Mouse (Mus musculus): ENCODE measurements around the gene Stk39. TPM values are rescaled to one million over a fixed set of nuclear protein-coding genes. Genes with fewer than 3 reads are reported as not detected.

The Stk39 gene
- polyA plus RNA-seq (2016; fragmentation: Nextera tagmentation; extraction: Ambion mirVana), result 4.8 and 5.9 TPM in 2 replicates

DNA sequence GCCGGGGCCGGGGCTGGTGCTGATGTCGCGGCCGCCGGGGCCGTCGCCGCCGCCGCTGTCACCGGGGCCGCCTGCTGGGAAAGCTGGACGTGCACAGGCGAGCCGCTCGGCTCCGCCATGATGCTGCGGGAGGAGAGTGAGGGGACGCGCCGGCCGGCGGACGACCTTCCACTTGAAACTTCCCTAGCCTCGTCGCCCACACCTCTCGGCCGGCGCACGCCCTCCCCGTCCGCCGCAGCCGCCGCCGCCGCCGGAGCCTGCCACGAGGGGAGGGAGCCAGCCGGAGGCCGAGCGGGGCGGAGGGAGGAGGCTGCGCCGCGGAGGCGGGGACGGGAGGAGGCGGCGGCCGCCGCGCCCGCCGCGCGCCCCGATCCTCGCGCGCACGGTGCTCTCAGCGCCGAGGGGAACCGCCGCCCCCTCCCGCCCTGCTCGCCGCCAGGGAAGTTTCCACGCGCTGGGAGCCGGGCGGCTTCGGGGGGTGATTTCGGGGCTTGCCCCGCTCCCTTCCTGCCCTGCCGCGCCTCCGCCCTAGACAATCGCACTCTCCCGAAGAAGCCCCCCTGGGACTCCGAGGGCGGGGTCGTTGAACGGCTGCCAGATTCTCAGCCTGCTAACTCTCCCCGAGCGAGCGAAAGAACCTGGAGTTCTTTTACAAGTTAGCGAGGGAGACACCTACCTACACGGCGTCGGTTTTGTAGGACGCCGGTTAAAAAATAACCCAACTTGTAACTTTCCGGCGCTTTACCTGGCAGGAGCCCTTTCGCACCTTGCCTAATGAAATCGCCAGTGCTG, at the start of gene Stk39:
Gene Stk39, minus strand, starts transcription at position 510 of the 792 bp plus-strand sequence.
- no peaks in the 10 kb centered on the region for H3K36me3 ChIP-seq
- ATAC-seq, result peak; percentile 81
- under 1% methylated on average over 59 of the region's 99 CpGs for WGBS (ENCODE audit: insufficient replicate concordance)
- H3K9ac ChIP-seq, result peak within 1 kb of the TSS; percentile 63
- no peak within 1 kb of the TSS for H3K27ac ChIP-seq
- peaks cover 78% of the 10 kb centered on the region for H3K27me3 ChIP-seq (replicated peaks)
- H3K4me2 ChIP-seq, result peak within 1 kb of the TSS; percentile 92
- H3K9me3 ChIP-seq (replicated peaks), result no peaks in the 10 kb centered on the region
- H3K4me3 ChIP-seq, result peak within 1 kb of the TSS; percentile 70
- peaks cover 17% of the 10 kb centered on the region for H3K4me1 ChIP-seq

DNA sequence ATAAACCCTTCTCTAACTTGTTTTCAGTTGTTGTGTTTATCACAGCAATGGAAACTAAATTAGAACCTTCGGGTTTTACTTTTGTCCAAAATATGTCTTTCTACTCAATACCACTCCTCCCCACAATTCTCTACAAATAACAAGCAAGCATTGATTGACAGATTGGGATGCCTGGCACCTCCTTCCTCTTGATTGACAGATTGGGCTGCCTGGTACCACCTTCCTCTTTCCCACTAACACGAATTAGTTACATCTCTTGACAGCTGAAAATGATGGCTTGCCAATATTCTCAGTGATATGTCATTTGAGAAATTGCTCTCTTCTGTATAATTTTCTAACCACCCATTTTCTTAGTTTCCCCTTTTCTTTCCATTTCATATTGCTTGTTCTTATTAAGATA, 43.3 kb upstream of the Stk39 start:
- no peak overlapping the region for H3K27ac ChIP-seq
- 43% methylated on average over 2 of the region's 2 CpGs for WGBS (ENCODE audit: insufficient replicate concordance)
- no peak for ATAC-seq

DNA sequence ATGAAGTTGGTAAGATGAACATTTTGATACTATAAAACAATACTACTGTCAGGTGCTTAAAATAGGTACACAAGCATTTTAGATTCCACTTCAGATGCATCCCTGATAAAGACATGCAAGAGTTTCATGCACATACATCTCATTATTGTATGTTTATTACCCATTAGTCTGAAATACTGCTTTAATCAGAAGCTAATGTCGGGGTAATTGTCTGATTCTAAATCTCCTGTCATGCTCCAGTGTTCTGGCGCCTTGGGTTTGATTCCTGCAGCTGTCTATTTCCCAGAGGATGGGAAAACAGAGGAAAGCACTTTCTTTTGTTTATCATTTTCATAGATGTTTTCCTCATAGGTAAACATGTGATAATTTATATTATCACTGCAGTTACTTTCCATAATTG, 31.1 kb upstream of the Stk39 start:
- no peak overlapping the region for H3K4me2 ChIP-seq
- 55% methylated on average over 2 of the region's 2 CpGs for WGBS (ENCODE audit: insufficient replicate concordance)
- H3K4me1 ChIP-seq, result no peaks in the 10 kb centered on the region
- H3K9me3 ChIP-seq (replicated peaks), result no peaks in the 10 kb centered on the region
- ATAC-seq, result no peak
- H3K9ac ChIP-seq, result no peak overlapping the region
- no peak overlapping the region for H3K27ac ChIP-seq
- no peak overlapping the region for H3K4me3 ChIP-seq
- H3K27me3 ChIP-seq (replicated peaks), result no peaks in the 10 kb centered on the region
- no peaks in the 10 kb centered on the region for H3K36me3 ChIP-seq

More for the DNA sequence above, 43.3 kb upstream of the Stk39 start:
- no peak overlapping the region for H3K4me2 ChIP-seq
- H3K4me1 ChIP-seq, result no peaks in the 10 kb centered on the region
- no peaks in the 10 kb centered on the region for H3K27me3 ChIP-seq (replicated peaks)
- no peak overlapping the region for H3K9ac ChIP-seq
- no peak overlapping the region for H3K4me3 ChIP-seq
- H3K36me3 ChIP-seq, result no peaks in the 10 kb centered on the region
- no peaks in the 10 kb centered on the region for H3K9me3 ChIP-seq (replicated peaks)

DNA sequence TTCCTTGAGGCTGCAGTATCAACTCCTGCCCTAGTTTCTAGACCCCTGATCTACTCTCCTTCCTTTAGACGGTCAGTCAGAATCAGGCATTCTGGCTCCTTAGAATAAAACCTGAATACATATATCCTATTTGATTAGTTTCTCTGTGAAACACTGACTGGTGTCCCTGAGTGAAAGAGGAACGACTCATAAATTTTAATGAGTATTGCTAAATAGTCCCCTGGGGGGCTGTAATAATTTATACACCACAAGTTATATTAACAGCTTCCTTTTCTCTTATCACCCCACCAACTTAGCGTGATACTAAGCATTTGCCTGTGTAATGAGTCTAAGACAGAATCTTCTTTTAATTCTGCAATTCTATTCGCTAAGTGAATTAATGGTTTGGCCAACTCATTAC, 30.7 kb upstream of the Stk39 start:
- Histone ChIP-seq H3K36me3 (no peaks in the 10 kb centered on the region), H3K4me2 (no peak overlapping the region), H3K9ac (no peak overlapping the region), H3K4me3 (no peak overlapping the region), H3K27ac (no peak overlapping the region), H3K4me1 (no peaks in the 10 kb centered on the region), H3K9me3 (replicated peaks) (no peaks in the 10 kb centered on the region), H3K27me3 (replicated peaks) (no peaks in the 10 kb centered on the region)
- 67% methylated on average over 4 of the region's 4 CpGs for WGBS (ENCODE audit: insufficient replicate concordance)
- ATAC-seq, result no peak

DNA sequence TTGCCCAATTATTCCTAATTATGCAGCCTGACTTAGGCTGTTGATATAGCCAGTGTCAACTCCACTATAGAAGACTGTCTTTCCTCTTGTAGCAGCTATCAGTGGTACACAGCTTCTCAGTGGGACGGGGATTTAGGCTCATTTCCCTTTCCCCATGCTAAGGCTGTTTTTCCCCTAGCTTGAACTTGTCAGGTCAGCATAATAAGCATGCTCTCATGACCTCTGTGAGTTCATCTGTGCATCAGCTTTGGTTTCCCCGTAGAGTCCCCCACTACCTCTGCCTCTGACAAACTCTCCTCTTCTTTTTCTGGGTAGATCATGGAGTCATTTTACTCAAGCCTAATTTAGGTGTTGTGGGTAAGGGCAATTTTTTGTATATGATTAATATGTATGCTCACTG, 30.2 kb upstream of the Stk39 start:
- H3K4me1 ChIP-seq, result no peaks in the 10 kb centered on the region
- no peak for ATAC-seq
- H3K9ac ChIP-seq, result no peak overlapping the region
- no peak overlapping the region for H3K4me2 ChIP-seq
- H3K4me3 ChIP-seq, result no peak overlapping the region
- no peaks in the 10 kb centered on the region for H3K27me3 ChIP-seq (replicated peaks)
- H3K36me3 ChIP-seq, result no peaks in the 10 kb centered on the region
- 59% methylated on average over 2 of the region's 2 CpGs for WGBS (ENCODE audit: insufficient replicate concordance)
- H3K9me3 ChIP-seq (replicated peaks), result no peaks in the 10 kb centered on the region
- H3K27ac ChIP-seq, result no peak overlapping the region

DNA sequence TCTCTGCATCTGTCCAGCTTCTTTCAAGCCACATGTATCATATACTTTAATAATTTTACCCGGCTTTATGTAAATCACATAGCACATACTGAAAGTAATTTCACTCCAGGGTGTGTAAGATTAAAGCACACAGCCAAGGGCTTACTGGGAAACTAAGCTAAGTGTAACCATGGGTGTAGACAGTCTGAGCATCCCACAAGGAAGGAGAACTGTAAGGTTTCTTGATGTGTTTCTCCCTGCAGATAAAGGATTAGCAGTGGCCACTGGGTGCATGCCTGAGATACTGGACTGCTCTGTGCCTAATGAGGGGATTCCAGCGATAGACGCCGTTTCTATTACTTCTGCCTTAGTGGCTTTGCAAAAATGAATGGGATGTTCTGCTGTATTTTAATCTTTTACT, 14.2 kb upstream of the Stk39 start:
- H3K4me3 ChIP-seq, result no peak overlapping the region
- no peak overlapping the region for H3K9ac ChIP-seq
- whole genome bisulfite sequencing (ENCODE audit: insufficient replicate concordance), result 75% methylated on average over 4 of the region's 4 CpGs
- ATAC-seq, result no peak
- H3K36me3 ChIP-seq, result no peaks in the 10 kb centered on the region
- no peak overlapping the region for H3K4me2 ChIP-seq
- H3K27me3 ChIP-seq (replicated peaks), result no peaks in the 10 kb centered on the region
- no peaks in the 10 kb centered on the region for H3K9me3 ChIP-seq (replicated peaks)
- no peak overlapping the region for H3K27ac ChIP-seq
- no peaks in the 10 kb centered on the region for H3K4me1 ChIP-seq

DNA sequence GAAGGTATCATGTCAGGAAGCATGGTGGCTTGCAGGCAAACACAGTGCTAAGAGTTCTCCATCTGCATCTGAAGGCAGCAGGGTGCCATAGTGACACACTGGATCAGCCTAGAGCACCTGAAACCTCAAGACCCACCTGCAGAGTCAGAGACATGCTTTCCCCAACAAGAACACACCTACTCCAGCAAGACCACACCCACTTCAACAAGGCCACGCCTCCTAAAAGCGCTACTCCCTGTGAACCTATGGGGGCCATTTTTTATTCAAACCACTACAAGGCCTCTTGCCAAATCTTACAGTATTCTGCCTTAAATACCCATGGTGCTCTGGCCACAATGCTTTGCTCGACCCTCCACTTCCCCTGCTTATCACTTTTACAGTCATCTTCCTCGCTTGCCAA, 13.1 kb upstream of the Stk39 start:
- H3K9ac ChIP-seq, result no peak overlapping the region
- H3K27ac ChIP-seq, result no peak overlapping the region
- H3K9me3 ChIP-seq (replicated peaks), result no peaks in the 10 kb centered on the region
- H3K4me1 ChIP-seq, result no peaks in the 10 kb centered on the region
- no peak overlapping the region for H3K4me3 ChIP-seq
- no peak overlapping the region for H3K4me2 ChIP-seq
- H3K27me3 ChIP-seq (replicated peaks), result no peaks in the 10 kb centered on the region
- H3K36me3 ChIP-seq, result no peaks in the 10 kb centered on the region
- no peak for ATAC-seq
- 20% methylated on average over 4 of the region's 4 CpGs for WGBS (ENCODE audit: insufficient replicate concordance)

DNA sequence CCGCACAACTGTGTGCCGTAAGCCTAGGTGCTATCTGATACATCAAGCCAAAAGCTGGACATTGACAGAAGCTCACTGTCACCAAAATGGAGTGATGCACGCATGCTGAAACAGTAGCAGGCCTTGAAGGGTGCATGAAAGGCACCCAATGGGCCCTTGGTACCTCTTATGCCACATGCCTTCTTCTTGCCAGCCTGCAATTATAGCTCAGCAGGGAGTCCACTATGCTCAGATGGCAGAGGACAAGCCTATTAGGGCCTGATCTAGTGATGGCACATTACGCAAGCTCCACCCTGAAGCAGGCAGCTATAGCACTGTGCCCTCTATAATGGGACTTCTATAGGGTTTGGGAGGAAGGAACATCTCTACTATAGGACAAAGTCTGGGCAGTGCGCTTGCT, 10.8 kb upstream of the Stk39 start:
- Histone ChIP-seq H3K27ac (no peak overlapping the region), H3K9me3 (replicated peaks) (no peaks in the 10 kb centered on the region), H3K27me3 (replicated peaks) (no peaks in the 10 kb centered on the region), H3K4me3 (no peak overlapping the region), H3K4me2 (no peak overlapping the region), H3K36me3 (no peaks in the 10 kb centered on the region), H3K4me1 (no peaks in the 10 kb centered on the region), H3K9ac (no peak overlapping the region)
- WGBS (ENCODE audit: insufficient replicate concordance), result 78% methylated on average over 5 of the region's 5 CpGs
- ATAC-seq, result no peak

DNA sequence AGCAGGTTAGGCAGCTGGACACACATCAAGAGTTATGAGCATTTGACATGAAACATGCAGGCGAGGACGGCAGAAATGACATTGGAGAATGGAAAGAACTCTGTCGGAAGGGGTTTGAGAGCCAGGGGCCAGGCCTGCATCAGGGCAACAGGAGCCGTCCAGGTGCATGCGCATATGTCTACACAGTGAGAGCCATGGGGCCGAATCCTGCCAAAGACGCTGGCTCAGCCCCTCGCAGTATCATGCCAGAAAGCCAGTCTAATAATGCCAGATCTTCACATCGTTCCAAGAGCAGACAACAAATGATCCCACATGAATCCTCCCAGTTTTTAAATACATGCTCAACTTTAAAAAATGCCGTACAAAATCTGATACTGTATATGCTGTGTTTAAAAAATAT, 7.8 kb upstream of the Stk39 start:
- no peak overlapping the region for H3K4me2 ChIP-seq

DNA sequence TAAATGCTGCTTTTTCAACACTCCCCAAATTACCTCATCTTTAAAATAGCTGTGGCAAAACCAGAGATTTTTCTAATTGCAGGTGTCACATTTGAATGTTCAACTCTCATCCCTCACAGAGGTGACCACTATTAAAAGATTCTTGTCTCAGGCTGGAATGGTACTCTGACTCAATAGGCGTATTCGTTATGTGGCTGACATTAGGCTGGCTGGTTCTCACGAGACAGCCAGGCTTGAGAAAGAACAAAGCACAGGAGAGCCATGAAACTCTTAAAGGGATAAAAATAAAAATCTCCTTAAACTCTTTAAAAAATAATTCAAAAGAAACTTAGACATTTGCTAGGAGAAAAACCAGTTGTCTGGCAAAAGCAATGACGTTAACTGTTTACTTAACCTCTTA, 853 bp upstream of the Stk39 start:
- no peaks in the 10 kb centered on the region for H3K9me3 ChIP-seq (replicated peaks)
- H3K9ac ChIP-seq, result no peak overlapping the region
- ATAC-seq, result no peak
- H3K27ac ChIP-seq, result no peak overlapping the region
- H3K4me2 ChIP-seq, result no peak overlapping the region
- no peak overlapping the region for H3K4me3 ChIP-seq
- H3K4me1 ChIP-seq, result peaks cover 16% of the 10 kb centered on the region
- 59% methylated on average over 4 of the region's 4 CpGs for WGBS (ENCODE audit: insufficient replicate concordance)
- no peaks in the 10 kb centered on the region for H3K36me3 ChIP-seq
- peaks cover 72% of the 10 kb centered on the region for H3K27me3 ChIP-seq (replicated peaks)

More for the DNA sequence above, 7.8 kb upstream of the Stk39 start:
- ATAC-seq, result no peak
- no peak overlapping the region for H3K4me3 ChIP-seq
- no peak overlapping the region for H3K27ac ChIP-seq
- H3K27me3 ChIP-seq (replicated peaks), result peaks cover 10% of the 10 kb centered on the region
- no peak overlapping the region for H3K9ac ChIP-seq
- H3K36me3 ChIP-seq, result no peaks in the 10 kb centered on the region
- H3K4me1 ChIP-seq, result no peaks in the 10 kb centered on the region
- no peaks in the 10 kb centered on the region for H3K9me3 ChIP-seq (replicated peaks)
- WGBS (ENCODE audit: insufficient replicate concordance), result 70% methylated on average over 10 of the region's 10 CpGs

DNA sequence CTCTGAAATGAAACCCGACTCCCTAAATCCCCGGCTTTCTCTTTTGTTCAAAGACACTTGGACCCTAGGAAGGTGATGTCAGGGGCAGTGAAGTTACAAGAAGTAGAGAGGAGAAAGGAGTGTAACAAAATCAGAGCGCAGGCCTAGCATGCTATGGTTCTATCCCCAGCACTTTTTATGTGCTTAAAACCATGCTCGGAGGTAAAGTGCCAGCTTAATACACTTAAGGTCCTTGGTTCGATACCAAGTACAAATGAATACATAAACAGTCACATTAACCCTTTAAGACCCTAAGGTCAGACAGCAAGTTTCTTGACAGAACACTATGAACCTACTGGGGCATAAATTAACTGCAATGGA, 463 bp upstream of the Stk39 start:
- no peak overlapping the region for H3K9ac ChIP-seq
- H3K4me2 ChIP-seq, result peak overlapping the region; percentile 92
- no peaks in the 10 kb centered on the region for H3K36me3 ChIP-seq
- H3K4me3 ChIP-seq, result peak overlapping the region; percentile 70
- no peak for ATAC-seq
- H3K9me3 ChIP-seq (replicated peaks), result no peaks in the 10 kb centered on the region
- H3K27me3 ChIP-seq (replicated peaks), result peaks cover 75% of the 10 kb centered on the region
- H3K27ac ChIP-seq, result no peak overlapping the region
- WGBS (ENCODE audit: insufficient replicate concordance), result 16% methylated on average over 5 of the region's 5 CpGs
- H3K4me1 ChIP-seq, result peaks cover 16% of the 10 kb centered on the region

DNA sequence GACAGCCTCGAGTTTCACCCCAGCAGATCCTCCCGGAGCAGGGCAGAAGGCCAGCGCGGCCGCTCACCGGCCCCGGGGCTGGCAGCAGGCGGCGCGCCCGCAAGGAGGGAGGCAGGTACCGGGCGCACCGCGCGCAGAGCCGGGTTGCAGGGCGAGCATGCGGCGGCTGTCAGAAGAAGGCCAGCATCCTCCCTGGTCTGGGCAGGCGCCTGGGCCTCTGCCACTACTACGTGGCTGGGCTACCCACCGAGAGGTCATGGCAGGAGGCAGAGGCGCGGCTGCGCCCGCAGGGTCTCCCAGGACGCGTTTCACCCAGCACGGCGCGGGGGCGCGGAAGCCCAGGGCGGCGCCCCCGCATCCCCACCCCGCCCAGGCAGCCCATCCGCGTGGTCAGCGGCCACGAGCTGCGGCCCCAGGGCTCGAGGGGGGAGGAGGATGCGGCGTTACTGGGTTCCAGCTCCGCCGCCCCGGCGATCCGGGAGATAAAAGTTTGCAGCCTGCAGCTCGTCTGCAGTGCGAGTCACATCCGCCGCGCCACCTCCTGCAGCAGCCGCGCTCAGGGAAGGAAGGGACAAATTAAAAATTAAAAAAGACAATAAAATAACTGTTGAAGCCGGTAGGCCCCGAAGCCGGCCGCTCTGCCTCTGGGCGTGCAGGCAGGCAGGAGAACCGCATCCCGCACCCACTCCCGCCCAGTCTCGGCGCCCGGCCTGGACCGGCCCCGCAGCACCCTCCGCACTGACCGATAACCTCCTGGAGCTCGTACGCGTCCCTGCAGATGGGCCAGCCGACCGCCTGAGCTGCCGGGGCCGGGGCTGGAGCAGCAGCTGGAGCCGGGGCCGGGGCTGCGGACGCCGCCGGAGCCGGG, 943 bp downstream of the Stk39 start:
- H3K9ac ChIP-seq, result peak overlapping the region; percentile 63

More for the DNA sequence above, 943 bp downstream of the Stk39 start:
- peak overlapping the region; percentile 70 for H3K4me3 ChIP-seq
- no peaks in the 10 kb centered on the region for H3K36me3 ChIP-seq
- peak; percentile 67 for ATAC-seq
- 1% methylated on average over 86 of the region's 87 CpGs for WGBS (ENCODE audit: insufficient replicate concordance)
- no peaks in the 10 kb centered on the region for H3K9me3 ChIP-seq (replicated peaks)
- H3K27ac ChIP-seq, result no peak overlapping the region
- peaks cover 25% of the 10 kb centered on the region for H3K4me1 ChIP-seq
- peaks cover 81% of the 10 kb centered on the region for H3K27me3 ChIP-seq (replicated peaks)
- H3K4me2 ChIP-seq, result peak overlapping the region; percentile 92

Data from liver, embryonic 12.5 days (tissue).